Mouse (Mus musculus) midbrain, embryonic 15.5 days (tissue): Measurements from ENCODE around the gene Atp8a2. TPM values are rescaled to one million over a fixed set of nuclear protein-coding genes. Genes with fewer than 3 reads are reported as not detected.

Experiments
- ATAC-seq: fragments of 200-750 bp; cut with Nextera tagmentation; replicated peaks from 2 replicates; pipeline ENCODE4 v1.8.0; 2017; ENCODE audit warnings: moderate TSS enrichment
- H3K27ac ChIP-seq: fragments of 300-500 bp; sonication (generic); 2 replicates; pipeline ENCODE4 v1.5.1; 2015; ENCODE audit warnings: mild to moderate bottlenecking, inconsistent platforms
- H3K27me3 ChIP-seq: fragments of 300-500 bp; sonication (generic); replicated peaks from 2 replicates; pipeline ENCODE4 v1.6.1; 2015; ENCODE audit warnings: inconsistent platforms
- H3K36me3 ChIP-seq: fragments of 300-500 bp; sonication (generic); replicated peaks from 2 replicates; pipeline ENCODE4 v1.6.1; 2015; ENCODE audit warnings: inconsistent platforms
- H3K4me1 ChIP-seq: fragments of 300-500 bp; sonication (generic); 2 replicates; pipeline ENCODE4 v1.6.1; 2015; ENCODE audit warnings: inconsistent platforms
- H3K4me2 ChIP-seq: fragments of 300-500 bp; sonication (generic); 2 replicates; pipeline ENCODE4 v1.6.1; 2015; ENCODE audit warnings: inconsistent platforms, mild to moderate bottlenecking, moderate library complexity
- H3K4me3 ChIP-seq: fragments of 300-500 bp; sonication (generic); 2 replicates; pipeline ENCODE4 v1.5.1; 2015; ENCODE audit warnings: mild to moderate bottlenecking, inconsistent platforms
- H3K9ac ChIP-seq: fragments of 300-500 bp; sonication (generic); 2 replicates; pipeline ENCODE4 v1.6.1; 2015; ENCODE audit warnings: mild to moderate bottlenecking, inconsistent platforms
- H3K9me3 ChIP-seq: fragments of 300-500 bp; sonication (generic); 2 replicates; pipeline ENCODE4 v1.6.1; 2016; ENCODE audit warnings: inconsistent platforms
- WGBS: fragments of 180-500 bp; shearing (Covaris S2); methylation state at CpG from one replicate; pipeline ENCODE4 v1.1.7; 2015; ENCODE audit warnings: mixed read lengths; 5-methylcytosine and 5-hydroxymethylcytosine counted together
- microRNA counts: library from miRNA; unstranded; fragments of <30 nt; microRNA quantifications from one replicate; lab custom pipeline; 2016
- microRNA-seq: library from miRNA; unstranded; fragments of <30 nt; microRNA quantifications from one replicate; pipeline ENCODE4, GENCODE M21; 2016
- polyA plus RNA-seq: library from polyadenylated mRNA; unstranded; fragments of >200 nt; fragmentation: Nextera tagmentation; extraction: Ambion mirVana; gene quantifications from 2 replicates; pipeline ENCODE4 v1.2.1, GENCODE M21; 2015

The Atp8a2 gene
- polyA plus RNA-seq, 1 experiment from 2014 or later = 49.6 TPM

DNA sequence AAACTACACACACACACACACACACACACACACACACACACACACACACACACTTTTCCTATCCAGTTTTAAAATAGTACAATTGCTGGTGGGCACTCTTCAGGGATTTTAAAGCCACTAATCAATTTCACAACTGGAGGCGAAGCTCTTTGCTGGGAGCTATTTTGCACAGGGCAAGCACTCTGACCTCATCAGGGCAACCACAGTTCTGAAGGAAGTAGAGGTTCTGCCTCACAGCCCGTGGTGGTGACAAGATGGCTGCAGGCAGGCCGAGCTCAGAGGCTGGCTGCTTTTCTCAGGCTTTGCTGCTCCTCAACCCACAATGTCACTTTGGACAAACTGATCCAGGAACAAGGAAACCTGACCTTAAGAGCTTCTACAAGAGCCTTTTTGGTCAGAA lies 590.0 kb downstream of the Atp8a2 start:
- ATAC-seq = no peak
- Histone ChIP-seq H3K27ac (no peak overlapping the region), H3K4me1 (no peaks in the 10 kb centered on the region), H3K4me3 (no peak overlapping the region), H3K9me3 (no peaks in the 10 kb centered on the region), H3K4me2 (no peak overlapping the region), H3K9ac (no peak overlapping the region), H3K36me3 (no peaks in the 10 kb centered on the region), H3K27me3 (no peaks in the 10 kb centered on the region)
- WGBS = 63% methylated on average over 3 of the region's 3 CpGs

DNA sequence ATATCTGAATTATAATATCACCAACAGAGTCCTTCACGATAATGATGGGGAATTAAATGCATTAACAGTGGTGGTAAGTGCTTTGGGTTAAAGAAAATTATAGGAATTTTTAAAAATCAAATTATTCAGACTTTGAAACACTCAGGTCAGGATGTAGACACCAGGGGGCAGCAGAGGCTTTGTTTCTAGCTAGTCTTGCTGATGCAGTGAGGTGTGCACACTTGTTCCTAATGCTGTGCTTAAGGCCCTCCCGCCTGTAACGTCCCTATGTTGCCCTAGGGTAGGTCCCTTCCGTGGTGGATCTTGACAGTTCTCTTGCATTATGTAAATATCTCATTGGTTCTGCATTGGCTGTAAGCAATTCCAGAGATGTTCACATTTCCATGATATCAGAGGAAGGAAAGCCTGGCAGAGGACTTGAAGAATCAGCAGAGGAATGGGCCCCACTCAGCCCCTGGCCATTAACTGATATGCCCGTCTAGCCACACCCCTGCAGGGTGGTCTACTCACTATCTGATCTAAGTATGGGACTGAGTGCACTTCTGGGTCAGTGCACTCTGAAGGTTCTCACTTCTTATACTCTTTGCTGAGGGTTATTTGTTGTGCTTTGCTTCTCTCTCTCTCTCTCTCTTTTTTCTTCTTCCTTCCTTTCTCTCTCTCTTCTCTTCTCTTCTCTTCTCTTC lies 591.2 kb downstream of the Atp8a2 start:
- H3K27ac ChIP-seq = no peak overlapping the region
- WGBS = 21% methylated on average over 5 of the region's 5 CpGs
- 0 out of 2 replicates have a peak, but pooled peaks have one; percentile 72 for ATAC-seq

DNA sequence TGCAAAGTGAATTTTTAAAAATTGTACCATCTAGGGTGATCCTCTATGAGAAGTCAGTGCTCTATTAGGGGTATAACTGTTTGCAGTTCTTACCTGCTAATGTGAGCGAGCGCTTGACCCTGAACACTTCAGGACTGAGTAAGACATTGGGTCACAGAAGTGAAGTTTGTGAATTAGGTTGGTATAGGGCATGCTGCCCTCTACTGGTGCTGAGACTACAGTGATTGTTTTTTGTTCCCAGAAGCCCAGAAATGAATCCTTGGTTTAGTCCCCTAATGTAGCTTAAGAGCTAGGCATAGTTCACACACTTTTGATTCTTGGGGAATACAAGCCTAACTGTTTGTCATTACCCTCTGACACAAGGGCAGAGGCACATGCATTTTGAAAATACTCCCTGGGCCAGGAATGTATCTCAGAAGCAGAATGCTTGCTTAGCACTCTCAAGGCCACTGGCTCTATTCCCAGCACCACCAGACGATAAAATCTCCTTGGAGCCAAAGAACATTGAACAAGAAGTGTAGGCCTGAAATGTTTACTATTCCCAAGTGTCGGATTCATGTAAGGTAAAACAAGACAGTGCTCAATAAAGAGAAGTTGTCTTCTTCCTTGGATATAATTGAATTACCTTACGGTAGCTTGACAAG lies 592.9 kb downstream of the Atp8a2 start:
- no peaks in the 10 kb centered on the region for H3K27me3 ChIP-seq
- WGBS = 73% methylated on average over 5 of the region's 5 CpGs
- H3K9ac ChIP-seq = no peak overlapping the region
- no peaks in the 10 kb centered on the region for H3K4me1 ChIP-seq
- H3K9me3 ChIP-seq = no peaks in the 10 kb centered on the region
- H3K4me3 ChIP-seq = no peak overlapping the region
- H3K27ac ChIP-seq = no peak overlapping the region
- no peaks in the 10 kb centered on the region for H3K36me3 ChIP-seq
- no peak for ATAC-seq
- H3K4me2 ChIP-seq = no peak overlapping the region

More for the DNA sequence above, 591.2 kb downstream of the Atp8a2 start:
- no peaks in the 10 kb centered on the region for H3K9me3 ChIP-seq
- no peaks in the 10 kb centered on the region for H3K36me3 ChIP-seq
- no peak overlapping the region for H3K4me2 ChIP-seq
- no peaks in the 10 kb centered on the region for H3K4me1 ChIP-seq
- no peaks in the 10 kb centered on the region for H3K27me3 ChIP-seq
- no peak overlapping the region for H3K9ac ChIP-seq
- no peak overlapping the region for H3K4me3 ChIP-seq

- peak overlapping the region; percentile 84 for H3K27ac ChIP-seq
- peak; percentile 75 for ATAC-seq
- no peaks in the 10 kb centered on the region for H3K27me3 ChIP-seq
- 3% methylated on average over 8 of the region's 8 CpGs for whole genome bisulfite sequencing
- peak overlapping the region; percentile 92 for H3K9ac ChIP-seq
- peak overlapping the region; percentile 89 for H3K4me3 ChIP-seq
- peaks cover 18% of the 10 kb centered on the region for H3K4me1 ChIP-seq
- peak overlapping the region; percentile 91 for H3K4me2 ChIP-seq
- 0 out of 2 replicates have a peak, but pooled peaks cover 3% of the 10 kb centered on the region for H3K36me3 ChIP-seq
- H3K9me3 ChIP-seq = no peaks in the 10 kb centered on the region
Measured at GRCm38 (mm10) chr14:59598260-59598627, 598.7 kb downstream of the Atp8a2 start.

DNA sequence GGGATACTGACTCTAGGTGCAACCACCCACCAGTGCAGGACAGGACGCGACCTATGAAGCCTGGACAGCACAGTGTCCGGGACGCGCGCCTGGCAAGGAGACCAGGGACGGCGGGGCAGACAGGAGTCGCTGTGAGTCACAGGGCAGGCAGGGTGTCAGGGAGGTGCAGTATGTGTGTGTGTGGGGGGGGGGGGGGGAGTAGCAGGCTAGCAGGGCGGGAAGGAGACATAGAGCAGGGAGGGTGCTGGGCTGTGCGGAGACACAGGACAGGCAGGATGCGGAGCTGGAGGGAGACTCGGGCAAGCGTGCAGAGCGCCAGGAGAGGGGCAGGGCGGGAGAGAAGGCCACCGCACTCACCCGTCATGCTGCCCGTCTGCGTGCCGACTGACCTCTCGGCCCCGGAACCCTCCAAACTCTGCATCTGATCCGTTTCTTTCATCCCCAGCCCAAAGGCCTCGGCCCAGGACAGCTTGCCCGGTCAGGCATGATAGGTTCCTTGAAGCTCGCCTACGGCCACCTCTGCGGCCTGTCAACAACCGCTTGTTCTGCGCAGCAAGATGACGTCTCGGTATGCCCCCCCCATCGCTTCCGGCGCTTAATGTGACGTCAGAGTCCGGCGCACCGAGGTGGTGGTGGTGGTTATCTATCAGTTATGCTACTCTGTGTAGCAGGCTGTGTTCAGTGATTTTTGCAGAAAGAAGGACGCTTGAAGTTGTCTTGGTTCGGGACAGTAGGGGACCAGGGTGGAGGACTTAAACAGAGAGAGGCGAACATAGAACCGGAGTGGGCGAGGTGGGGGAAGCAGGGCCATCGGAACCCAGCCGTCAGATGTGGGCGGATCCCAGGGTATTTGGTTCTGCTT lies 599.4 kb downstream of the Atp8a2 start, which contains the start of gene Cdadc1:
Cdadc1 (minus strand) TSS at position 562 of the 862 bp plus-strand sequence.
- H3K9me3 ChIP-seq = no peaks in the 10 kb centered on the region
- under 1% methylated on average over 47 of the region's 48 CpGs for WGBS
- ATAC-seq = peak; percentile 95
- no peaks in the 10 kb centered on the region for H3K27me3 ChIP-seq
- peaks cover 18% of the 10 kb centered on the region for H3K4me1 ChIP-seq
- H3K36me3 ChIP-seq = 0 out of 2 replicates have a peak, but pooled peaks cover 3% of the 10 kb centered on the region
- peak within 1 kb of the TSS; percentile 92 for H3K9ac ChIP-seq
- peak within 1 kb of the TSS; percentile 84 for H3K27ac ChIP-seq
- H3K4me3 ChIP-seq = peak within 1 kb of the TSS; percentile 89
- H3K4me2 ChIP-seq = peak within 1 kb of the TSS; percentile 91

GRCm38 (mm10) chr14:59594988-59595387 lies 602.0 kb downstream of the Atp8a2 start:
- ATAC-seq = no peak
- Histone ChIP-seq H3K27me3 (no peaks in the 10 kb centered on the region), H3K4me3 (no peak overlapping the region), H3K9ac (no peak overlapping the region), H3K27ac (no peak overlapping the region), H3K4me1 (peaks cover 18% of the 10 kb centered on the region), H3K4me2 (no peak overlapping the region), H3K36me3 (0 out of 2 replicates have a peak, but pooled peaks cover 7% of the 10 kb centered on the region), H3K9me3 (no peaks in the 10 kb centered on the region)
- WGBS = 90% methylated on average over 3 of the region's 3 CpGs

DNA sequence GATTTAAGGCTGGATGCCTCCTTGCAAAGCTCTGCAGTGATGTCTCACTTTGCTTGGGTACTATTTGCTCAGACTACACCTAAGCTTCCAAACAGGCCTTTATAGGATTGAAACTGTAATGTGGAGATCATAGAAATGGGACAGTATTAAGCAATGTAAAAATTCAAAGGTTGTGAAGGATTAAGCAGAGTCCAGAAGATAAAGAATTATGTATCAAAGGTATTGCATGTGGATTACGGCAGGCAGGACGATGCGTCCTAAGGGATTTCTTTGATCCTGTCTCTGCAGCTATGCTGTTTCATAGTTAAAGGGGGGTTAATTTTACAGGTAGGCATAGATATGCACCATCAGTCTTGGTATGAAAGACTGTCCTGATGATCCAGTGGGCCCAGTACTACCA lies 604.4 kb downstream of the Atp8a2 start:
- Histone ChIP-seq H3K4me1 (peaks cover 14% of the 10 kb centered on the region), H3K9me3 (no peaks in the 10 kb centered on the region), H3K36me3 (peaks cover 22% of the 10 kb centered on the region; the same call in 1 of the 2 replicates), H3K9ac (no peak overlapping the region), H3K27me3 (no peaks in the 10 kb centered on the region), H3K4me2 (no peak overlapping the region), H3K27ac (no peak overlapping the region), H3K4me3 (no peak overlapping the region)
- WGBS = 86% methylated on average over 3 of the region's 3 CpGs
- ATAC-seq = no peak

DNA sequence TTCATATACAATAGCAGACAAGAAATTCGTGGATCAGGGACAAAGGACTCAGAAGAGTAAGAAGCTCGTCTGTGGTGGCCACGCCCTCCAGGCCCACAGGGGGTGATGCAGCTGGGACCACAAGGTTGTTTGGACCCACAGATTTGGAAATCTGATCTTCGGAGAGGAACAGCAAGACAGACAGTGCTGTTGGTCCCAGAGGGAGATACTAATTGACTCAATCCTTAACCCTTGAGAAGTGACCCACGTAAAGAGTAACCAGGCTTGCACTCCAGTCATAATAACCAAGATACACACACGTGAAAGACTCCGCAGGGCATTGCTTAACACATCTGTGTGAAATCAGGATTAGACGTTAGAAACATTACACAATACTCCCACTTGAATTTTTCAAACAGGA lies 605.1 kb downstream of the Atp8a2 start:
- peaks cover 10% of the 10 kb centered on the region for H3K4me1 ChIP-seq
- no peak overlapping the region for H3K4me3 ChIP-seq
- ATAC-seq = no peak
- no peak overlapping the region for H3K4me2 ChIP-seq
- H3K36me3 ChIP-seq = peaks cover 23% of the 10 kb centered on the region; the same call in 1 of the 2 replicates
- H3K9ac ChIP-seq = no peak overlapping the region
- 74% methylated on average over 8 of the region's 8 CpGs for WGBS
- H3K27ac ChIP-seq = no peak overlapping the region
- no peaks in the 10 kb centered on the region for H3K27me3 ChIP-seq
- no peaks in the 10 kb centered on the region for H3K9me3 ChIP-seq

- H3K9ac ChIP-seq = no peak overlapping the region
- no peak for ATAC-seq
- H3K4me2 ChIP-seq = no peak overlapping the region
- H3K4me1 ChIP-seq = 0 out of 2 replicates have a peak, but pooled peaks cover 2% of the 10 kb centered on the region
- H3K9me3 ChIP-seq = no peaks in the 10 kb centered on the region
- no peak overlapping the region for H3K27ac ChIP-seq
- WGBS = 83% methylated on average over 1 of the region's 1 CpGs
- no peaks in the 10 kb centered on the region for H3K27me3 ChIP-seq
- H3K36me3 ChIP-seq = peaks cover 33% of the 10 kb centered on the region; the same call in 1 of the 2 replicates
- H3K4me3 ChIP-seq = no peak overlapping the region
Measured at GRCm38 (mm10) chr14:59590614-59591013, 606.4 kb downstream of the Atp8a2 start.

MicroRNAs within 50 kb of the gene (microRNA counts, 519-probe panel; counts per million panel counts)
- not detected for microRNA mmu-miR-719 (lab: Ali Mortazavi, UCI)

Small RNAs within 50 kb of the gene (microRNA-seq; reads per million reads assigned to microRNA genes)
- gene Mir719 = not detected

Other genes with a start within 250 kb of the Atp8a2 start
- 0.09 and 0.12 TPM in 2 replicates for gene Nupl1, start 54.3 kb upstream of the Atp8a2 start, polyA plus RNA-seq
- gene Gm49336, start 54.3 kb upstream of the Atp8a2 start, polyA plus RNA-seq = 48.3 and 51.1 TPM in 2 replicates
- 55.3 and 58.6 TPM in 2 replicates for gene Mtmr6, start 68.0 kb upstream of the Atp8a2 start, polyA plus RNA-seq
- gene Amer2, start 176.1 kb upstream of the Atp8a2 start, polyA plus RNA-seq = 31.3 and 35.0 TPM in 2 replicates